Mouse (Mus musculus) kidney, embryonic 14.5 days (tissue): Measurements from ENCODE around the gene Tns1. TPM values are rescaled to one million over a fixed set of nuclear protein-coding genes. Genes with fewer than 3 reads are reported as not detected.

Experiments
- ATAC-seq: fragments of 200-750 bp; cut with Nextera tagmentation; 2 replicates; pipeline ENCODE4 v1.8.0; 2017; ENCODE audit warnings: moderate number of reproducible peaks, mild to moderate bottlenecking, moderate TSS enrichment, moderate library complexity; ENCODE audit not compliant: low FRiP score, low TSS enrichment
- H3K27ac ChIP-seq: fragments of 300-500 bp; sonication (generic); 2 replicates; pipeline ENCODE4 v1.5.1; 2014; ENCODE audit warnings: low read depth, mild to moderate bottlenecking, low read length, moderate library complexity, mixed read lengths
- H3K27me3 ChIP-seq: fragments of 300-500 bp; sonication (generic); 2 replicates; pipeline ENCODE4 v1.6.1; 2014; ENCODE audit warnings: mild to moderate bottlenecking, low read length; ENCODE audit not compliant: control insufficient read depth, insufficient read depth
- H3K36me3 ChIP-seq: fragments of 300-500 bp; sonication (generic); 2 replicates; pipeline ENCODE4 v1.6.1; 2014; ENCODE audit warnings: low read length, mixed read lengths; ENCODE audit not compliant: control insufficient read depth, insufficient read depth
- H3K4me1 ChIP-seq: fragments of 300-500 bp; sonication (generic); 2 replicates; pipeline ENCODE4 v1.6.1; 2014; ENCODE audit warnings: low read length, mixed read lengths; ENCODE audit not compliant: control insufficient read depth, insufficient read depth
- H3K4me2 ChIP-seq: fragments of 300-500 bp; sonication (generic); replicated peaks from 2 replicates; pipeline ENCODE4 v1.6.1; 2014; ENCODE audit warnings: low read depth, mild to moderate bottlenecking, low read length
- H3K4me3 ChIP-seq: fragments of 300-500 bp; sonication (generic); 2 replicates; pipeline ENCODE4 v1.5.1; 2014; ENCODE audit warnings: mild to moderate bottlenecking, low read length
- H3K9ac ChIP-seq: fragments of 300-500 bp; sonication (generic); 2 replicates; pipeline ENCODE4 v1.6.1; 2014; ENCODE audit warnings: low read depth, mild to moderate bottlenecking, low read length, moderate library complexity
- H3K9me3 ChIP-seq: fragments of 300-500 bp; sonication (generic); 2 replicates; pipeline ENCODE4 v1.6.1; 2016; ENCODE audit warnings: low read length; ENCODE audit not compliant: control insufficient read depth
- WGBS: fragments of 180-500 bp; shearing (Covaris S2); extraction: QIAGEN DNeasy Blood & Tissue Kit; methylation state at CpG from one replicate; pipeline ENCODE4 v1.1.7; 2014; 5-methylcytosine and 5-hydroxymethylcytosine counted together
- polyA plus RNA-seq: library from polyadenylated mRNA; unstranded; fragments of >200 nt; fragmentation: Nextera tagmentation; extraction: Ambion mirVana; gene quantifications from 2 replicates; pipeline ENCODE4 v1.2.1, GENCODE M21; 2014

Gene Tns1
- polyA plus RNA-seq, 1 experiment from 2014 or later, result 59.2 TPM

DNA sequence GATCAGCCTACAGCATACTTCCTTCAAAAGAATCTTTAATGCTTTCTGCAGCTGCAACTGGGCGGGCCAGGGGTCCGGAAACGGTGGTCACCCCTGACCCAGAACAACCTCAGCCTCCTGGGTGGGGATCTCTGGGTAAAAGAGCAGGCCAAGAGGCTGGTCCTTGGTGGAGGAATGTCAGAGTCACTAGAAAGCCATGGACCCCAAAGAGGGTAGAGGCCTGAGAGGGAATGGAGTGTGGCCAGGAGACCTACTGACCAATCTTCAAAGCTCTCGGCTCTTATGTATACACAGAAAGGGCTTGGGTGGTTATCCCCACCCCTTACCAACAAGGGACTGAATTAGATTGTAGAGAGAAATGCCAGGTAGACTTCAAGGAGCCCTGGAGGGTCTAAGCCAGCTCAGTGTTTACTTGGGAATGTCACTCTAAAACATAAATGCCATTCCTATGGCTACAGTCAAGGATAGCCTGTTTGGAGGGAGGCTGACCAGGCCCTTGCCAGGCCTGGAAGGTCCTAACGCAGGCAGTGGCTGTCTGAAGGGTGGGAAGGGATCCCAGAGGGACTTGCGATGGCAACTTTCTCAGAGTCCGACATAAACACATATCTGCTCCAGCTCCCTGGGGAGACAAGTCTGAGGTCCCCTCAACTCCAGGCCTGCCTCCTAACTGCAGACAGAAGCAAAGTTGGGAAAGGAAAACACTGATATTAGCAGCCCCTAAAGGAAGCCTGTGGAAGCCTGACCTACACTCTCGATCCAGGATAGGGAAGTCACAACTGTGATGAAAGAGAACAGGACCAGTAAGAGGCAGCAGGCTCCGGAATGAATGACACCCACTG lies 92.3 kb downstream of the Tns1 start:
- H3K27me3 ChIP-seq, result no peaks in the 10 kb centered on the region
- H3K4me1 ChIP-seq, result peaks cover 94% of the 10 kb centered on the region
- no peaks in the 10 kb centered on the region for H3K36me3 ChIP-seq
- peak overlapping the region; percentile 93; the same call in 1 of the 2 replicates for H3K27ac ChIP-seq
- no peak overlapping the region for H3K4me3 ChIP-seq
- no peaks in the 10 kb centered on the region for H3K9me3 ChIP-seq
- no peak for ATAC-seq
- peak overlapping the region; percentile 29; the same call in 1 of the 2 replicates for H3K9ac ChIP-seq
- 52% methylated on average over 9 of the region's 9 CpGs for whole genome bisulfite sequencing
- peak overlapping the region; percentile 36 for H3K4me2 ChIP-seq

- peak overlapping the region; percentile 36 for H3K4me2 ChIP-seq
- peaks cover 97% of the 10 kb centered on the region for H3K4me1 ChIP-seq
- no peaks in the 10 kb centered on the region for H3K27me3 ChIP-seq
- no peaks in the 10 kb centered on the region for H3K9me3 ChIP-seq
- peak overlapping the region; percentile 93 for H3K27ac ChIP-seq
- no peak overlapping the region for H3K9ac ChIP-seq
- ATAC-seq, result peak; percentile 84
- H3K4me3 ChIP-seq, result no peak overlapping the region
- H3K36me3 ChIP-seq, result no peaks in the 10 kb centered on the region
- whole genome bisulfite sequencing, result 5% methylated on average over 3 of the region's 3 CpGs
Measured at GRCm38 (mm10) chr1:74030901-74031360, 93.3 kb downstream of the Tns1 start.

- no peaks in the 10 kb centered on the region for H3K27me3 ChIP-seq
- H3K9ac ChIP-seq, result no peak overlapping the region
- H3K27ac ChIP-seq, result peak overlapping the region; percentile 93
- no peaks in the 10 kb centered on the region for H3K9me3 ChIP-seq
- no peaks in the 10 kb centered on the region for H3K36me3 ChIP-seq
- peak overlapping the region; percentile 36; the same call in 1 of the 2 replicates for H3K4me2 ChIP-seq
- ATAC-seq, result no peak
- no peak overlapping the region for H3K4me3 ChIP-seq
- peaks cover 97% of the 10 kb centered on the region for H3K4me1 ChIP-seq
- 31% methylated on average over 1 of the region's 1 CpGs for WGBS
Measured at GRCm38 (mm10) chr1:74030285-74030684, 94.0 kb downstream of the Tns1 start.

DNA sequence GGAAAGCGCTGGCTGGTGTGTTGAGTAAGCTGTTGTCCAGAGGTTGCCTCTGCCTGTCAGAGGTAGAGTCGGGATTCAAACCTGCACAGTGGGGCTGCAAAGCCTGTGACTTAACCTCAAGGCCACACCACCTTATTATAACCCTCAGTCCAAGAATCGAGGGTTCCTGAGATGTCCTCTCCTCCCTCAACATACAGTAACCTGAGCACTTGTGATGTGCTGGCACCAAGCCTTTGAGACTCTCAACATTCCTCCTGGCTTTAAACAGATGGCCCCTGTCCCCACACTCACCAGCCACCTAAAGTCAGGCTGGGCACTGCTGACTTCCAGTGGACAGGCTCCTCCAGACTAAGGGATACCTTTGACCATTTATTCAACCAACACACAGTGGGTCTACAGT lies 94.6 kb downstream of the Tns1 start:
- Histone ChIP-seq H3K4me3 (no peak overlapping the region), H3K4me2 (no peak overlapping the region), H3K9ac (no peak overlapping the region), H3K36me3 (no peaks in the 10 kb centered on the region), H3K9me3 (no peaks in the 10 kb centered on the region), H3K27me3 (no peaks in the 10 kb centered on the region), H3K4me1 (peaks cover 97% of the 10 kb centered on the region), H3K27ac (peak overlapping the region; percentile 43; the same call in 1 of the 2 replicates)
- 76% methylated on average over 3 of the region's 3 CpGs for WGBS
- no peak for ATAC-seq

- Histone ChIP-seq H3K4me1 (peaks cover 93% of the 10 kb centered on the region), H3K27ac (peak overlapping the region; percentile 37; the same call in 1 of the 2 replicates), H3K36me3 (no peaks in the 10 kb centered on the region), H3K9me3 (no peaks in the 10 kb centered on the region), H3K4me3 (no peak overlapping the region), H3K27me3 (no peaks in the 10 kb centered on the region), H3K9ac (no peak overlapping the region), H3K4me2 (no peak overlapping the region)
- 77% methylated on average over 5 of the region's 5 CpGs for WGBS
- no peak for ATAC-seq
Measured at GRCm38 (mm10) chr1:74028881-74029266, 95.4 kb downstream of the Tns1 start.

GRCm38 (mm10) chr1:74028118-74028880 lies 96.0 kb downstream of the Tns1 start:
- Histone ChIP-seq H3K4me1 (peaks cover 90% of the 10 kb centered on the region), H3K4me2 (no peak overlapping the region), H3K27me3 (no peaks in the 10 kb centered on the region), H3K27ac (peak overlapping the region; percentile 73), H3K9me3 (no peaks in the 10 kb centered on the region), H3K9ac (no peak overlapping the region), H3K36me3 (no peaks in the 10 kb centered on the region), H3K4me3 (no peak overlapping the region)
- WGBS, result 72% methylated on average over 13 of the region's 13 CpGs
- no peak for ATAC-seq

GRCm38 (mm10) chr1:74027559-74028091 lies 96.6 kb downstream of the Tns1 start:
- Histone ChIP-seq H3K9me3 (no peaks in the 10 kb centered on the region), H3K4me1 (peaks cover 84% of the 10 kb centered on the region), H3K27ac (peak overlapping the region; percentile 73), H3K4me3 (no peak overlapping the region), H3K36me3 (no peaks in the 10 kb centered on the region), H3K27me3 (no peaks in the 10 kb centered on the region), H3K4me2 (0 out of 2 replicates have a peak overlapping the region, but pooled peaks have one; percentile 2), H3K9ac (no peak overlapping the region)
- ATAC-seq, result no peak
- 47% methylated on average over 11 of the region's 11 CpGs for WGBS

GRCm38 (mm10) chr1:74026703-74027195 lies 97.5 kb downstream of the Tns1 start:
- H3K9me3 ChIP-seq, result no peaks in the 10 kb centered on the region
- no peaks in the 10 kb centered on the region for H3K36me3 ChIP-seq
- no peak overlapping the region; the same call in 1 of the 2 replicates for H3K9ac ChIP-seq
- H3K27me3 ChIP-seq, result no peaks in the 10 kb centered on the region
- ATAC-seq, result no peak
- no peak overlapping the region for H3K4me3 ChIP-seq
- H3K4me1 ChIP-seq, result peaks cover 77% of the 10 kb centered on the region
- no peak overlapping the region for H3K4me2 ChIP-seq
- 64% methylated on average over 9 of the region's 9 CpGs for WGBS
- H3K27ac ChIP-seq, result peak overlapping the region; percentile 73; the same call in 1 of the 2 replicates
